Mouse (Mus musculus): Measurements from ENCODE around the gene Cachd1. TPM values are rescaled to one million over a fixed set of nuclear protein-coding genes. Genes with fewer than 3 reads are reported as not detected.

Gene Cachd1
- total and polyA plus RNA-seq, 3 experiments: 12.6 to 25.3 (median 13.9) TPM

GRCm38 (mm10) chr4:100990996-100991395, 214.5 kb downstream of the Cachd1 start:
- DNase-seq: peak; percentile 8

GRCm38 (mm10) chr4:100992086-100992485, 215.6 kb downstream of the Cachd1 start:
- DNase-seq: no peak

- no peak for DNase-seq
Observed at GRCm38 (mm10) chr4:100994442-100995255, 218.2 kb downstream of the Cachd1 start.

GRCm38 (mm10) chr4:100995617-100996016, 219.1 kb downstream of the Cachd1 start:
- DNase-seq: no peak

GRCm38 (mm10) chr4:100996060-100996651, 219.7 kb downstream of the Cachd1 start:
- no peak for DNase-seq

DNA sequence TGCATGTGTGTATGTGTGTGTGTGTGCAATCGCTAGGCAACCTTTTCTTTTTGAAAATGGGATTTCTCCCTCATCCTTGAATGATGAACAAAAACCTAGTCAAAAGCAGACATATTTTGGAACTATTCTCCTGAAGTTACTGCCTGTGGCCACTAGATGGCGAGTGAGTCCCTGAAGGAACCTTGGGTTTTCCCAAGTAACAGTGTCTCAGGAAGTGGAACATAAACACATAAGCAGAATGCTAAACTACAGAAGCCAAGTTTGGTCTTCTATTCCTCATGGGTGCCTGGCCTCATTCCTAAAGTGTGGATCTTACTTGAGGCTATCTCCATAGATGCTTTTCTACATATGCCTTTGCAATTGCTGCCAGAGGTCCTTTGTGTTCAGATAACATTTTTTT, 221.7 kb downstream of the Cachd1 start:
- peak; percentile 42 for DNase-seq

DNA sequence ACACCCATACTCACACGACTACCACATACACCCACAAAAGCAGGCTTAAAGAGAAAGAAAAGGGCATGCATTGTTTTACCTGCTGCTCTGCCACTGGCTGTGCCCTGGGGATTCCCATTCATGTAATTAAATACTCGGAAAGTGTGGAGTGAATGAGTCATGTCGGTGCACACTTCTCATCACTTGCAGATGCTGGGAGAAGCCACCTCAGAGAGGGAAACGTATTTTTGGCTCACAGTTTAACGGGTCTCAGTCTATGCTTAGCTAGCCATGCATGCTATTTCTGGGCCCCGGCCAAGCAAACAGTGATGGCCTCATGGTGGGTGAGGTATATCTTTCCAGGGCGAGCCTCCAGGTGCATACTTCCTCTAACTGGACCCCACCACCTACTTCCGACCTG, 222.4 kb downstream of the Cachd1 start:
- DNase-seq: no peak

DNA sequence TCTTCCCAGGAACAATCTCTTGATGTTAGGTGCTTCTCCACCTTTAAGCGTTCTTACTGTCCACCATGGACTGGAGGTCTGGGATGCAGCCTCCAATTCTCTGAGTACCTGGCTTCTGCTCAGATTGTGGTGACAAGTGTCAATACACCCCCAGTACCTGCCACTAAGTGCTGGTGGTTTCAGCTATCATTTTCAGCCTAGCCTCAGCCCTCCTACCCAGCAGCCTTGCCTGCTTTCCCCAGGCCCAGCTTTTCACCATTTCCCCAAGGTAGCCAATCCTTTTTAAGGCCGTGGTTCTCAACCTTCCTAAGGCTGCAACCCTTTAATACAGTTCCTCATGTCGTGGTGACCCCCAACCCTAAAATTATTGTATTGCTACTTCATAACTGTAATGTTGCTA, 224.1 kb downstream of the Cachd1 start:
- no peak for DNase-seq

- DNase-seq: no peak
Observed at GRCm38 (mm10) chr4:101001073-101001472, 224.6 kb downstream of the Cachd1 start.

DNA sequence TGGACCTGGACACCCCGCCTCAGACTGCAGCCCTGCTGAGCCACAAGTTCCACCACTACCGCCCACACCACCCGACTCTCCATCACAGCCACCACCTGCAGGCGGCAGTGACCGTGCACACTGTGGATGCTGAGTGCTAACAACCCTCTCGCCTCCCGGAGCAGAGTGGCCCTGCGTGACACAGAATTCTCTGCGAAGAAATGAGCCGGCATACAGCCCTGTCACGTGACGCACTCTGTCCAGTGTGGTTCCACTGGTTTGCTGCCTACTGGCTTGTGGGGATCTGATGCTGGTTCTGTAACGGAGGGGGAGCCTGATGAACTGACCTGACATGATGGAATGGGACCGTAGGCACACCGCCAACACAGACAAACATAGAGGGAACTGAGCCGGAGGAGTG, 226.5 kb downstream of the Cachd1 start:
- DNase-seq: no peak

DNA sequence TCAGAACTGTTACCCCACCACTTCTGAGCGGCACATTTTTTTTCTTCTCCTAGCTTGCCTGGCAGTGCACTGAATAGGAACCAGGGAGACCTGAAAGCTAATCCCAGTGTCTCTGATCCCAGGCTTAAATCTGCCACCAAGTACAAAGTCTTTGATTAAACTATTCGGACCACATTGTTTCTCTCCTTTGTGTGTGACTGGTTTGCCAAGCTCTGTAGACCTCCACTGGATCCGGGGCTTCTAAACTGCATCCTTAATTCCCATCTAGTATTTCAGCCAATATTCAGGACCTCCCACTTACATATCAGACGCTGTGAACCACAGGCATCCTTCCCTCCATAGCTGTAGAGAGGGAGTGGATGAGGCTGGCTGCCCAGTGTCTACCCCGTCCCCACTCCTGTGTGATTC, 231.9 kb downstream of the Cachd1 start:
- no peak for DNase-seq

- no peak for DNase-seq
Observed at GRCm38 (mm10) chr4:101009092-101009491, 232.6 kb downstream of the Cachd1 start.

DNA sequence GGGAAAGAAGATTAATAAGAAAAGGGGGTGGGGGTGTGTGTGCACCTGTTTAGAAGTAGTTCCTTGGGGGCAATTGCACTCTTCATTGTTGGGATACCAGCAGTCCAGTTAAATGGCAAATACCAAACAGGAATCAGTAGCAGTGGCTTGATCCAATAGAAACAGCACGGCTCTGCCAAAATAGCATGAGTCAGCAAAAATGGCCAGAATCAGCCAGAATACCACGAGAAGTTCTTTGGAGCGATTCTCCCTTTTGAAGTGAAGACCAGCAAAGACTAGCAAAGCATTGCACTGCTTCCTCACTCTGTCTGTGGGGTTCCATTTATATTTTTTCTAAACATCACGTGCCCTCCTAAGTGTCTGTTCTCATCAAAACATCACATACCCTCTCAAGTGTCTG, 241.3 kb downstream of the Cachd1 start:
- no peak for DNase-seq

GRCm38 (mm10) chr4:101020596-101020995, 244.1 kb downstream of the Cachd1 start, which contains the start of gene Gm10577:
TSS of gene Gm10577 (minus strand) at chr4:101020696.
- DNase-seq: no peak

- DNase-seq: no peak
Observed at GRCm38 (mm10) chr4:101026566-101026965, 250.1 kb downstream of the Cachd1 start.

DNA sequence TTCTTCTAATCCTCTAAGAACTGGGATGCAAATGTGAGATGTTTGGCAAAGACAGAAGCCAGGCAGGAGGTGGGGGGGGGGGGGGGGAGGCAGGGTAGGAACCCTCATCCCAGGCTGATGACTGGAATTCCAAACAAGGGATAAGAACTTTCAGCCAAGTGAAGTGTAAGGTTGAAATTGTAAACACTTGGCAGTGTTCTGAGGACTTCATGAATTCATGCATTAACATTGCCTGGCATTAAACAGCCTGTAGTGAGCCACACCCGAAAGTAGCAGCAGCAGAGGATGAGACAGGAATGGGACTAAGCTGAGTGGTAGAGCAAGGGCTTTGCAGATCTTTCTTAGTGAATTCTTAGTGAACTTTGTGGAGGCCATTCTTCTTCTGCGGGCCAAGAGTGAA, 250.5 kb downstream of the Cachd1 start:
- no peak for DNase-seq

DNA sequence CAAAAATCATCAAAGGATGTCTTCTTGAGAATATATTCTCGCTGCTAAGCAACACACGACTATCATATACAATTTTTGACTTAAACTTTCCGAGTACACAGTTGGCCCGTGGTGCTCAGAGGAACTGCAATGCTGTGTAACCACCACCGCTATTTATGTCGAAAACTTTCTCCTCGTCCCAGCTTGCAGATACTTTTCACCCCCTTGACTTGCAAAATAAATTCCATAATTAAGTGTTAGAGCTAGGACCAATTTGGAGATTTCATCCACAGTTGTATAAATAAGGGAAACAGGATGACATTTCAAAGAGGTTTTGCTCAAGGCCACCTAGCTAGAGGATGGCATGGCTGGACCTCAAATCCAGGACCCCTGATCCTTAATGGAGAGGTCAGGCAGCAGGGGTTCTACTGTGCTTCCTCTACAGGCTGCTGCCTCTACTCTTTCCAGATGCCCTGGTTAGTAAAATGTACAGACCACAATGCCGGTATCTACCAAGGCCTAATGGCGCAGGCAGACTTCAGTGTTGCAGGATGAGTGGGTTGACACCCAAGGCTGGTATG, 251.5 kb downstream of the Cachd1 start:
- no peak for DNase-seq

- no peak for DNase-seq
Observed at GRCm38 (mm10) chr4:101033047-101033446, 256.6 kb downstream of the Cachd1 start.

GRCm38 (mm10) chr4:101035131-101035530, 258.7 kb downstream of the Cachd1 start:
- DNase-seq: peak; percentile 2

DNA sequence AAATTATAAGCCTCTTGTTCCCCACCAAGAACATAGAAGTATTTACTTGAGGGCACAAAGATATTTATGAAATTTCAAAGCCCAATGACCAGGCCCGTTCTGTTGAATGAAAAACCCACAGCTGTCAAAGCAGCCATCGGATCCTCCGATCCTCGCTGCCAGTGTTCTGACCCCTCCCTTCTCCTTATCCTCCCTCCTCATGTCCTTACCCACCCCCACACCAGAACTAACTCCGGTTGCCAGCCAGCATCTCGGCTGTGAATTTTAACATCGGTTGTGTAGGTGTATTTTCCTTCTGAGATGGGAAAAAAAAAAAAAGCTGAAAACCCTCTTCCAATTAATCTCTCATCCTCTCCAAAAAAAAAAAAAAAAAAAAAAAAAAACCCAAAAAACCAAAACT, 260.7 kb downstream of the Cachd1 start:
- no peak for DNase-seq

GRCm38 (mm10) chr4:101043691-101044090, 267.2 kb downstream of the Cachd1 start:
- DNase-seq: no peak

DNA sequence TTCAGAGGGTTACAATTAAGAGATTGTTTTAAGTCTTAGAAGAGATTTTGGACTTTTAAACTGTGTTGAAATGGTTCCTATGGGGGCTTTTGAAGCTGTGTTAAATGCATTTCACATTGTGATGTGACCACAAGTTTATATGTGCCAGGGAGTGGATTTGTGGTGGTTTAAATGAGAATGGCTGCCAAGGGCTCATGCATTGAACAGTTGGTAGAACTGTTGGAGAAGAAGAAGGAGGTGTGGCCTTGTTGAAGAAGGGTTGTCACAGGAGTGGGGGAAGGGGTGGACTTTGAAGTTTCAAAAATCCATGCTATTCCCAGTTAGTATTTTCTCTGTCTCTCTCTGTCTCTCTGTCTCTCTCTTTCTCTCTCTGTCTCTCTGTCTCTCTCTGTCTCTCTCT, 267.7 kb downstream of the Cachd1 start:
- no peak for DNase-seq

- no peak for DNase-seq
Observed at GRCm38 (mm10) chr4:101046576-101046975, 270.1 kb downstream of the Cachd1 start.
